Mouse (Mus musculus) thymus, postnatal 14 days (tissue): ENCODE measurements around the gene Styk1.
"Not testable (repeated sequence)": the region's sequence is repeated elsewhere in the genome, so short reads cannot be mapped to it uniquely, and the experiment has no call there.

Experiments used
- DNase-seq: peaks from one replicate; pipeline ENCODE4 v3.0.0; 2021

The Styk1 gene

DNA sequence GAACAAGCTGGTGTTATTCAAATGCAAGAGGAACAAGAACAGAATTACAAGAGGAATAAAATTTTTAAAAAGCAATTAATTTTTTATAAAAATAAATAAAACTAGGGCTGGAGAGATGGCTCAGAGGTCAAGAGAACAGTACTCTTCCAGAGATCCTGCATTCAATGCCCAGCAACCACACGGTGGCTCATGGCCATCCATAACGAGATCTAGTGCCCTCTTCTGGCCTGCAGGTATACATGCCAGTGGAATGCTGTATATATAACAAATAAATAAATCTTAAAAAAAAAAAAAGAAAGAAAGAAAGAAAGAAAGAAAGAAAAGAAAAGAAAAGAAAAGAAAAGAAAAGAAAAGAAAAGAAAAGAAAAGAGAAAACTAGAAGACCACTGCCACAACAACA lies 63.0 kb downstream of the Styk1 start:
- DNase-seq, result peak; percentile 28

DNA sequence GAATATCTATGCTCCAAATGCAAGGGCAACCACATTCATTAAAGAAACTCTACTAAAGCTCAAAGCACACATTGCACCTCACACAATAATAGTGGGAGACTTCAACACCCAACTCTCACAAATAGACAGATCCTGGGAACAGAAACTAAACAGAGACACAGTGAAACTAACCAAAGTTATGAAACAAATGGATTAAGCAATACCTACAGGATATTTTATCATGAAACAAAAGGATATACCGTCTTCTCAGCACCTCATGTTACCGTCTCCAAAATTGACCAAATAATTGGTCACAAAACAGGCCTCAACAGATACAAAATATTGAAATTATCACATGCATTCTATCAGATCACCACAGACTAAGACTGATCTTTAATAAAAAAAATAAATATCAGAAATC lies 75.2 kb downstream of the Styk1 start:
- DNase-seq, result not testable (repeated sequence)

- DNase-seq, result no peak
Measured at GRCm38 (mm10) chr6:131276659-131277058, 76.7 kb downstream of the Styk1 start.

GRCm38 (mm10) chr6:131272311-131272710 lies 81.1 kb downstream of the Styk1 start:
- no peak for DNase-seq

- no peak for DNase-seq
Measured at GRCm38 (mm10) chr6:131270312-131270711, 83.1 kb downstream of the Styk1 start.

DNA sequence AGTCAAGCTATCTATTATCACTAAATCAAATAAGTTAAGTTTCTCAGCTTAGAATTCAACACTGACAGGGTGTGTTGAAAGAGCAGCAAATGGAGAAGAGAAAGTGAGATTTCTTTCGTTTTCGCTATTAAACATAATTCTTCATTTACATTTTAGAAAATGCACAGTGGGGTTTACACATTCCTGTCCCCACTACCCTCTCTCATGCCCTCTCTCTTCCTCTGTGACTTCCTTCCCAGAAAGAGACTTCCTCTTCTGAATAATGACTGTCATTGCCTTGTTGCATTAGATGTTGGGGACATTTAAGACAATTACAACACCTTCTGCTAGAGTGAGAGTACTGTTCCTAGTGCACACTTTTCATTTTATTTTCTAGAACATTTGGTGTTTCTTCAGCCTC lies 83.8 kb downstream of the Styk1 start:
- DNase-seq, result no peak

- DNase-seq, result no peak
Measured at GRCm38 (mm10) chr6:131264175-131264574, 89.2 kb downstream of the Styk1 start.

DNA sequence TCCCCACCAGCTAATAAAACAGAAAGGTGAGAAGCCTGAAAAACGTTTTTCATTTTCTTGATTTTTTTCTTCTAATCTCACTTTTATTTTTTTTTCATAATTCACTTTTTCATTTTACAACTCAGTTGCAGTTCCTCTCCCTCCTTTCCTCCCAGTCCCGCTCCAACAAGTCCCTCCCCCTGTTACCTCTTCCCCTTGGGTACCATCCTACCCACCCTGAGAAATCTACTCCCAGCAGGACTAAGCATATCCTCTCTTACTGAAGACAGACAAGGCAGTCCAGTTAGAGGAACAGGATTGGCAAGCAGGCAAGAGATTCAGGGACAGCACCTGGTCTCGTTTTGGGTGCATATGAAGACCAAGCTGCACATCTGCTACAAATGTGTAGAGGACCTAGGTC lies 90.6 kb downstream of the Styk1 start:
- no peak for DNase-seq

DNA sequence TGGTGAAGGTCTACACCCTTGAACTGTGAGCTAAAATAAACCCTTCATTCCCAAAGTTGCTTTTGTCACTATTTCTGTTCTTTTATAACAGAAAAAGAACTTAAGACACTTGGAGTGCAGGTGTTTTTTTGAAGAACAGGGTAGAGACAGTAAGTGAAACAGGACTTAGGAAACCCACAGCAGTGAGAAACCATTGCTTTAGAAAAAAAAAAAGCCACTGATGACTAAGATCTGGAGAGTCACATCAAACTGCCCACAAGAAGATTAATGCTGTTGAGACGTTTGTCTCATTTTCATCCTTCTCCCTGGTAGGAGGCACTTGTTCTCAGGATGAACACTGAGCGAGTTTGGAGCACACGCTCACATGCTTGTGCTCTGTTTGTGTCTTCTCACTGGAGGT lies 91.4 kb downstream of the Styk1 start:
- no peak for DNase-seq
